Mouse (Mus musculus) mouse trophoblast stem cell (cell line): ENCODE measurements at regions not wholly inside any gene's neighbourhood (a gene's known extent, or its start where the extent isn't known, plus 50 kb on each side); places are given as distances from the start of the nearest gene placed in this dataset.

Experiments
- in situ Hi-C, 2 experiments: fragments of 300-500 bp; cut with MseI, MboI; formaldehyde crosslinking; loops; 2 replicates in 1 of 2; 3 replicates in 1 of 2; pipeline ENCODE4 v1.15.1; 2025

DNA sequence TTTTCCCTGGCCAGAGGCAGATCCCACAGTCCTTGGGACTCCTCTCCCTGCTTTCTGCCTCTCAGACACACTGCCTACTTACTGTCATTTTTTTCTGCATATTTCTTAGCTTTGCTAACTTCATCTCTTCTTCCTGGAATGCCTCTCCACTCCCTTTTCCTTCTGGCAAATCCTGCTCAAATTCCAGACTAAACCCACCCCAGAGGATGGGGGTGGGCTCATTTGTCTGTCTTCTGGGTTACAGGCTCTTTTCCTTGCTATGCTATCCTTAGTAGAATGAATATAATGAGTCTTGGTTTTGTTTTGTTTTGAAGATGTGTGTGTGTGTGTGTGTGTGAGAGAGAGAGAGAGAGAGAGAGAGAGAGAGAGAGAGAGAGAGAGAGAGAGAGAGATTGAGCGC is 51.9 kb upstream of the Klf9 start:
- in situ Hi-C loops, result no loop called here

DNA sequence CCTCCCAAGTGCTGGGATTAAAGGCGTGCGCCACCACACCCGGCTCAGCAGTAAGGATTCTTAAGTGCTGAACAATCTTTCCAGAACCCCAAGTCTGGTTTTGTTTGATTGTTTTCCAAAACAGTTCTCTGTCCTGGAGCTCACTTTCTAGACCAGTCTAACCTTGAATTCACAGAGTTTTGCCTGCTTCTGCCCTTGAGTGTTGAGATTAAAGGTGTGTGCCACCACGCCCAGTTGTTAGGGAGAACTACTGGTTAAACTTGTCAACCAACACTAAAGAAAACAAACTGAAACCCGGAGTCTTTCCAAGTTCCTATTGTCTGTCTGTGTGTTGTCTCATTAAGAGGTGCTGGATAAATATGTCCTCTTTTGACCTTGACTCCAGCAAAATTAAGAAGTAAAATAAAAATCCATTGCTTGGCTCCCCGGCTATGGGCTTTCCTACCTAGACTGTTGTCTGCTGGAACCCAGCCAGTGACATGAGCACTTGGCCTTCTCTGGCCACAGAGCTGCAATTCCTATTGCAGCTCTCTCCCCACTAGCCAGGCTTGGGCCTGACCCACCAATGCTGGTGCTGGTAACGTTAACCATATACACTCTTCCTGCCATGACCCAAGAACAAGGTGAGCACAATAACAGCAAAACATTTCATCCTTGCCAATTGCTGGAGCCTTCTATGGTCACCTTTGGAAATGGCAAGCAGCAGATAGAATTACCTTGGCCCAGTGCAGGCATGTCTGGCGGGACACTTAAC is 51.1 kb upstream of the Klf9 start:
- in situ Hi-C loops, result loop anchor here in 1 of 2 experiments (5.0 kb wide), 1 partner anchor 42 kb away; no protein-coding TSS in a partner anchor
